8 mouse cellular contexts compared by ENCODE assay signal in the genomic region with DNA sequence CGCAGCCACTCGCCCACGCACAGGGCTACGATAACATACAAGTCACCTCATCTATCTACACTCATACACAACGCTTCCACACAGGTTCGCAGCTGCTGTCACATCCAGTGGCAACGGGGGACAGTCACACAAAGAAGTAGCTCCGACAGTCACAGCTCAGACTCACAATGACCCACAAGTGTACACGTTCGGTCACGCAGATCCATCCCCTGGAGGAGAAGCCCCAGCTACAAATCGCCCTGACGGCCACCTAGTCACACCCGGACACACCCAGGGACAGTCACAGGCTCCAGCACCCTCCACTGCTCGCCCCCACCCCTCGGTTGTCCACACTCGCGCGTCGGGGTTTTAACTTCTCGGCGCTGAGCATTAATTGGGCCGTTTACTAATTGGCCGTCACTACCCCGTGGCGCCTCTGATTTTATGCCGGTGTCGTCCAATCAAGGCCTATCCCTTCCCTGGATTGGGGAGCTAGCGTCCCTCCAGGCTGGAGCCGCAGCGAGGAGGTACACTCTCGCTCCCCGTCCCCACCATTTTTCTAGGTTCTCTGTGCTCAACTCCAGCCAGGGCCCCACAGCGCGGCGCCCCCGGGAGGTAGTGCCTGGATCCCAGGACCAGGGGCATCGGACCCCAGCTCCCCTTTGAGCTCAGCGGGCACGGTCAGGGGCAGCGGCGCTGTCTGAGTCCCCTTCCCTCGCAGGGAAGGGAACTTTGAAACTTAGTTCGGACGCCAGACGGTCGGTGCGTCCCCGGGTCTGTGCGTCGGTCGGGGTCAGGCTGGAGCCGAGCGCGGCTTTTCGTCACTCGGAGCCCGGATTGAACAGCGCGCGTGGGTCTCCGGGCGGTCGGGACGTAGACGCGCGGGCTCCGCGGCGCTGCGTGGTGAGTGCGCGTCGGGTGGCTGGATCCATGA. TPM values are rescaled to one million over a fixed set of nuclear protein-coding genes. Genes with fewer than 3 reads are reported as not detected.
DNase-seq lines count a peak whose midpoint lies in the region; ATAC-seq and TF ChIP-seq lines count a peak whose summit lies in the region.

No protein-coding gene starts in this region.

- peak overlapping the region; percentile 46 for H3K9ac ChIP-seq in lung, embryonic 14.5 days

- H3K27me3 ChIP-seq in thymus, adult 2 months (ENCODE audit: control insufficient read depth, insufficient read depth, low read length), result peaks cover 17% of the 10 kb centered on the region
- H3K27me3 ChIP-seq in lung, embryonic 14.5 days (ENCODE audit: insufficient read depth, low read length), result peaks cover 42% of the 10 kb centered on the region
- peaks cover 47% of the 10 kb centered on the region for H3K27me3 ChIP-seq in small intestine, adult 2 months (ENCODE audit: control insufficient read depth, insufficient read depth, low read length)

- DNase-seq in adrenal gland, adult (ENCODE audit: inconsistent age in 2 of 2, low spot score in 1 of 2), result peak; percentile 38 to 71
- DNase-seq in adrenal gland, postnatal 4 days (ENCODE audit: low spot score in 2 of 2), result no peak
- no peak for DNase-seq in thymus, adult 2 months
- DNase-seq in thymus, adult 18-20 months, result no peak
- DNase-seq in heart, postnatal 36 days, result peak; percentile 18 to 25
- DNase-seq in lung, embryonic 14.5 days, result peak; percentile 28
- no peak for DNase-seq in layer of hippocampus, postnatal 25 days (ENCODE audit: extremely low spot score in 1 of 2, low spot score in 1 of 2)

- peak overlapping the region; percentile 90 for H3K4me2 ChIP-seq in lung, embryonic 14.5 days

- ATAC-seq in lung, embryonic 14.5 days (ENCODE audit: insufficient read depth), result peak; percentile 12; the same call in 1 of the 2 replicates

- TF ChIP-seq CTCF in thymus, adult 2 months (IDR thresholded peaks at IDR 0.05; ENCODE audit: borderline replicate concordance, control insufficient read depth, extremely low read depth, insufficient read depth, low read length, poor library complexity), result no peak
- TF ChIP-seq CTCF in lung, embryonic 14.5 days (IDR thresholded peaks at IDR 0.05; ENCODE audit: low read depth), result no peak
- no peak for TF ChIP-seq CTCF in small intestine, adult 2 months (IDR thresholded peaks at IDR 0.05; ENCODE audit: extremely low read depth, insufficient read length, insufficient replicate concordance, low read depth, low read length)

- H3K36me3 ChIP-seq in thymus, adult 2 months (ENCODE audit: control insufficient read depth, insufficient read depth, low read length), result no peaks in the 10 kb centered on the region
- no peaks in the 10 kb centered on the region for H3K36me3 ChIP-seq in lung, embryonic 14.5 days (ENCODE audit: insufficient read depth)
- no peaks in the 10 kb centered on the region for H3K36me3 ChIP-seq in small intestine, adult 2 months (ENCODE audit: control insufficient read depth, insufficient read depth, low read length)

- H3K4me1 ChIP-seq in thymus, adult 2 months (replicated peaks; ENCODE audit: control insufficient read depth, insufficient read depth, low read length), result peaks cover 30% of the 10 kb centered on the region
- H3K4me1 ChIP-seq in lung, embryonic 14.5 days (ENCODE audit: insufficient read depth), result peaks cover 5% of the 10 kb centered on the region; the same call in 1 of the 2 replicates
- H3K4me1 ChIP-seq in small intestine, adult 2 months (ENCODE audit: control insufficient read depth, insufficient read depth, insufficient read length, low read length), result peaks cover 16% of the 10 kb centered on the region

- 5% methylated on average over 75 of the region's 75 CpGs for WGBS in thymus, adult 2 months
- 1% methylated on average over 75 of the region's 75 CpGs for WGBS in lung, embryonic 14.5 days
- WGBS in small intestine, adult 2 months, result 3% methylated on average over 75 of the region's 75 CpGs

- H3K4me3 ChIP-seq in thymus, adult 2 months (ENCODE audit: control insufficient read depth, insufficient read depth, low read length), result peak overlapping the region; percentile 60
- H3K4me3 ChIP-seq in lung, embryonic 14.5 days (ENCODE audit: low read depth, low read length), result peak overlapping the region; percentile 48
- H3K4me3 ChIP-seq in small intestine, adult 2 months (ENCODE audit: low read depth, low read length), result peak overlapping the region; percentile 61

- H3K27ac ChIP-seq in thymus, adult 2 months (ENCODE audit: control insufficient read depth, insufficient read depth, low read length), result no peak overlapping the region
- H3K27ac ChIP-seq in lung, embryonic 14.5 days (ENCODE audit: low read depth), result no peak overlapping the region
- no peak overlapping the region for H3K27ac ChIP-seq in small intestine, adult 2 months (ENCODE audit: insufficient read depth, low read depth, low read length)

- TF ChIP-seq POLR2A in thymus, adult 2 months (IDR thresholded peaks at IDR 0.05; ENCODE audit: control insufficient read depth, extremely low read depth, insufficient read depth, low read length, poor library complexity), result no peak
- TF ChIP-seq POLR2A in small intestine, adult 2 months (IDR thresholded peaks at IDR 0.05; ENCODE audit: low read depth, low read length), result no peak

- intact Hi-C loops in heart, postnatal 36 days (cut with DNase I), result loop anchor here (2.0 kb wide), 1 partner anchor 27 kb away; no protein-coding TSS in a partner anchor

- H3K9me3 ChIP-seq in lung, embryonic 14.5 days (ENCODE audit: low read depth, low read length), result no peaks in the 10 kb centered on the region

RNA-seq across cellular contexts. Expression of a gene that starts 1.0 kb away (rescaled TPM):
- total RNA-seq in adrenal gland, postnatal 4 days (2021), result 1 to 10 TPM; 8.0 to 9.5 TPM
- 18.4 and 23.7 TPM in 2 replicates for polyA plus RNA-seq in thymus, adult 2 months (2012; rRNA removed)
- total RNA-seq in heart, postnatal 36 days (2021), result 1 to 10 TPM; 1.0 to 1.4 TPM
- 4.3 and 4.6 TPM in 2 replicates for polyA plus RNA-seq in lung, embryonic 14.5 days (2014; fragmentation: Nextera tagmentation; extraction: Ambion mirVana)
- 5.3 and 15.1 TPM in 2 replicates for polyA plus RNA-seq in small intestine, adult 2 months (2012; rRNA removed)
- total RNA-seq in layer of hippocampus, postnatal 25 days (2021), result 10 to 100 TPM; 23.5 to 24.3 TPM

Comparison
In these comparisons a context has a peak if more than half of its experiments do, and no peak if none do; other contexts are left out.
1. DNase-seq: peak in adrenal gland, adult (2 of 2), heart, postnatal 36 days (2 of 2) and lung, embryonic 14.5 days (single experiment); none in adrenal gland, postnatal 4 days (0 of 2), thymus, adult 2 months (single experiment), thymus, adult 18-20 months (0 of 2) and layer of hippocampus, postnatal 25 days (0 of 2).
2. Peak in every context shown above with its lines, with median percentiles within 50 percentile points of each other: H3K4me3 ChIP-seq.